Mouse (Mus musculus) E14TG2a.4 (cell line): ENCODE measurements around the gene Ctps.

Experiments
- CTCF ChIP-seq: conservative IDR thresholded peaks from 2 replicates; pipeline ENCODE4 v1.5.1; 2014; ENCODE audit warnings: low read length
- POU5F1 ChIP-seq: IDR thresholded peaks from 2 replicates; pipeline ENCODE4 v1.6.1; 2014; ENCODE audit warnings: low read length, borderline replicate concordance

GRCm38 (mm10) chr4:120516491-120516890 lies 53.6 kb downstream of the Ctps start:
- TF ChIP-seq CTCF: no peak
- TF ChIP-seq POU5F1: no peak
